Comparison of ENCODE assay signal across 8 mouse cellular contexts in genomic region chr9:41212943-41213529, GRCm38 (mm10). TPM values are rescaled to one million over a fixed set of nuclear protein-coding genes. Genes with fewer than 3 reads are reported as not detected.
DNase-seq lines count a peak whose midpoint lies in the region; ATAC-seq and TF ChIP-seq lines count a peak whose summit lies in the region.

No protein-coding gene starts in this region.

- TF ChIP-seq CTCF in spleen, adult 2 months (IDR thresholded peaks at IDR 0.05; ENCODE audit: extremely low read depth, insufficient read depth, insufficient read length, insufficient replicate concordance), result no peak

- no peaks in the 10 kb centered on the region for H3K9me3 ChIP-seq in limb, embryonic 12.5 days
- H3K9me3 ChIP-seq in stomach, embryonic 14.5 days (ENCODE audit: control insufficient read depth, low read depth, low read length), result no peaks in the 10 kb centered on the region

- TF ChIP-seq POLR2A in spleen, adult 2 months (IDR thresholded peaks at IDR 0.05; ENCODE audit: low read depth, low read length), result no peak

- no peak for ATAC-seq in limb, embryonic 12.5 days (ENCODE audit: insufficient number of reproducible peaks, insufficient read depth, low FRiP score, low TSS enrichment, low read depth)
- 0 out of 2 replicates have a peak, but pooled peaks have one; percentile 8 for ATAC-seq in stomach, embryonic 14.5 days (ENCODE audit: insufficient number of reproducible peaks, insufficient read depth, low FRiP score, low read depth)
- ATAC-seq in granulocyte monocyte progenitor cell, adult 5-6 weeks (replicated peaks; ENCODE audit: poor library complexity, severe bottlenecking), result no peak

- WGBS in spleen, adult 2 months, result 55% methylated on average over 14 of the region's 14 CpGs
- 11% methylated on average over 14 of the region's 14 CpGs for WGBS in limb, embryonic 12.5 days
- WGBS in stomach, embryonic 14.5 days, result 27% methylated on average over 14 of the region's 14 CpGs

- no peaks in the 10 kb centered on the region for H3K27me3 ChIP-seq in spleen, adult 2 months (ENCODE audit: control insufficient read depth, insufficient read depth, low read length)
- H3K27me3 ChIP-seq in limb, embryonic 12.5 days, result no peaks in the 10 kb centered on the region
- H3K27me3 ChIP-seq in stomach, embryonic 14.5 days (ENCODE audit: control insufficient read depth, insufficient read depth, low read length), result no peaks in the 10 kb centered on the region

- H3K4me3 ChIP-seq in spleen, adult 2 months (ENCODE audit: extremely low read depth, insufficient read depth, insufficient read length), result peak overlapping the region; percentile 54; the same call in 1 of the 2 replicates
- H3K4me3 ChIP-seq in limb, embryonic 12.5 days (replicated peaks), result no peak overlapping the region
- H3K4me3 ChIP-seq in stomach, embryonic 14.5 days (ENCODE audit: low read depth, low read length), result no peak overlapping the region

- H3K4me1 ChIP-seq in spleen, adult 2 months (ENCODE audit: control insufficient read depth, insufficient read depth, insufficient read length), result peaks cover 3% of the 10 kb centered on the region; the same call in 1 of the 2 replicates
- peaks cover 39% of the 10 kb centered on the region for H3K4me1 ChIP-seq in limb, embryonic 12.5 days (replicated peaks)
- peaks cover 11% of the 10 kb centered on the region for H3K4me1 ChIP-seq in stomach, embryonic 14.5 days (ENCODE audit: control insufficient read depth, insufficient read depth, low read length)

- no peaks in the 10 kb centered on the region for H3K36me3 ChIP-seq in spleen, adult 2 months (ENCODE audit: control insufficient read depth, insufficient read depth, low read length)
- no peaks in the 10 kb centered on the region for H3K36me3 ChIP-seq in limb, embryonic 12.5 days
- H3K36me3 ChIP-seq in stomach, embryonic 14.5 days (ENCODE audit: control insufficient read depth, insufficient read depth, low read length), result no peaks in the 10 kb centered on the region

- peak; percentile 16 for DNase-seq in embryo, embryonic 10 days (ENCODE audit: low spot score)
- DNase-seq in embryo, embryonic 11 days, result no peak
- no peak for DNase-seq in spleen, adult 2 months (ENCODE audit: low read depth in 1 of 2, low spot score in 2 of 2)
- no peak for DNase-seq in spleen, postnatal 4 days (ENCODE audit: low spot score in 2 of 2)
- no peak for DNase-seq in adipocyte (ENCODE audit: low spot score)

- no peak overlapping the region for H3K9ac ChIP-seq in limb, embryonic 12.5 days (replicated peaks)
- H3K9ac ChIP-seq in stomach, embryonic 14.5 days (replicated peaks; ENCODE audit: low read depth, low read length), result no peak overlapping the region

- H3K4me2 ChIP-seq in limb, embryonic 12.5 days, result peak overlapping the region; percentile 46
- H3K4me2 ChIP-seq in stomach, embryonic 14.5 days (replicated peaks; ENCODE audit: low read depth, low read length), result peak overlapping the region; percentile 3; the same call in 1 of the 2 replicates

- H3K27ac ChIP-seq in spleen, adult 2 months (ENCODE audit: insufficient read depth, low read length), result peak overlapping the region; percentile 4
- H3K27ac ChIP-seq in limb, embryonic 12.5 days, result peak overlapping the region; percentile 97
- H3K27ac ChIP-seq in stomach, embryonic 14.5 days (ENCODE audit: low read length), result peak overlapping the region; percentile 76

RNA-seq across cellular contexts. Expression of gene Ubash3b, which starts 51.5 kb away (rescaled TPM):
- polyA plus RNA-seq in spleen, adult 2 months (2012; rRNA removed), result 10.2 and 11.9 TPM in 2 replicates
- polyA plus RNA-seq in limb, embryonic 12.5 days (2016; fragmentation: Nextera tagmentation; extraction: Ambion mirVana), result 6.5 and 7.8 TPM in 2 replicates
- polyA plus RNA-seq in stomach, embryonic 14.5 days (2014; fragmentation: Nextera tagmentation; extraction: Ambion mirVana), result 3.4 and 3.7 TPM in 2 replicates
- 5.9 and 8.3 TPM in 2 replicates for total RNA-seq in granulocyte monocyte progenitor cell, adult 5-6 weeks (2014; fragmentation: Nextera tagmentation)
- 6.5 and 7.2 TPM in 2 replicates for total RNA-seq in granulocyte monocyte progenitor cell, adult 5-6 weeks (2017)

Comparison
In these comparisons a context has a peak if more than half of its experiments do, and no peak if none do; other contexts are left out.
1. H3K27ac ChIP-seq: peak in every context shown above with its lines; median percentile 97 in limb, embryonic 12.5 days; 76 in stomach, embryonic 14.5 days; 4 in spleen, adult 2 months.